Mouse (Mus musculus): ENCODE measurements around the gene Cdyl. TPM values are rescaled to one million over a fixed set of nuclear protein-coding genes. Genes with fewer than 3 reads are reported as not detected.

Gene Cdyl
- polyA plus RNA-seq, 1 experiment from 2014 or later = 11.9 TPM

DNA sequence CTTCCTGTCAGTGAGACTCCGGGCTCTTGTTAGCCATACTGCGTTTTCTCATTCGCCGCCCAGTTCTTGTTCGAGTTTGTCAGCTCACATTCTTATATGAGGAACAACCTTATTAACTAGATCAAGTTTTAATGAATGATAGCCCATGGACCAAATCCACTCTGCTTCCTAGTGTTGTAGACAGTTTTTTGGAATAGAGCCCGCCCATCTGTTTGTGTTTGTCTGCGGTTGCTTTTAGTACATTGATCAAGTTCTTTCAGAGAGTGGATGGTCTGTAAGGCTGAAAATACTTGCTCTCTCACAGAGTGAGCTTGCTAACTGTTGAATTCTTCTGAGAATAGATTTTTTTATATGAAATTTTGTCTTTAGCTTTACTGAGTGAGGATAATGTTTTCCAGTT is 116.5 kb downstream of the Cdyl start:
- Histone ChIP-seq H3K27ac (replicated peaks) (no peak overlapping the region), H3K4me3 (no peak overlapping the region), H3K36me3 (no peaks in the 10 kb centered on the region), H3K4me1 (peaks cover 3% of the 10 kb centered on the region; the same call in 1 of the 2 replicates), H3K27me3 (ENCODE audit: low read depth, poor library complexity, severe bottlenecking) (no peaks in the 10 kb centered on the region), H3K9me3 (replicated peaks) (no peaks in the 10 kb centered on the region)
- WGBS = 97% methylated on average over 7 of the region's 7 CpGs
- no peak for DNase-seq (ENCODE audit: low spot score)

GRCm38 (mm10) chr13:35780714-35781113 is 121.1 kb downstream of the Cdyl start:
- H3K36me3 ChIP-seq = no peaks in the 10 kb centered on the region
- no peaks in the 10 kb centered on the region for H3K9me3 ChIP-seq (replicated peaks)
- no peak overlapping the region for H3K27ac ChIP-seq (replicated peaks)
- 80% methylated on average over 3 of the region's 3 CpGs for WGBS
- DNase-seq (ENCODE audit: low spot score) = no peak
- no peaks in the 10 kb centered on the region for H3K4me1 ChIP-seq
- H3K4me3 ChIP-seq = no peak overlapping the region
- no peaks in the 10 kb centered on the region for H3K27me3 ChIP-seq (ENCODE audit: low read depth, poor library complexity, severe bottlenecking)

- H3K4me3 ChIP-seq = no peak overlapping the region
- no peaks in the 10 kb centered on the region for H3K36me3 ChIP-seq
- no peak overlapping the region for H3K27ac ChIP-seq (replicated peaks)
- WGBS = 85% methylated on average over 3 of the region's 3 CpGs
- no peak for DNase-seq (ENCODE audit: low spot score)
- H3K27me3 ChIP-seq (ENCODE audit: low read depth, poor library complexity, severe bottlenecking) = no peaks in the 10 kb centered on the region
- H3K9me3 ChIP-seq (replicated peaks) = no peaks in the 10 kb centered on the region
- H3K4me1 ChIP-seq = no peaks in the 10 kb centered on the region
Observed at GRCm38 (mm10) chr13:35781755-35782154, 122.1 kb downstream of the Cdyl start.

DNA sequence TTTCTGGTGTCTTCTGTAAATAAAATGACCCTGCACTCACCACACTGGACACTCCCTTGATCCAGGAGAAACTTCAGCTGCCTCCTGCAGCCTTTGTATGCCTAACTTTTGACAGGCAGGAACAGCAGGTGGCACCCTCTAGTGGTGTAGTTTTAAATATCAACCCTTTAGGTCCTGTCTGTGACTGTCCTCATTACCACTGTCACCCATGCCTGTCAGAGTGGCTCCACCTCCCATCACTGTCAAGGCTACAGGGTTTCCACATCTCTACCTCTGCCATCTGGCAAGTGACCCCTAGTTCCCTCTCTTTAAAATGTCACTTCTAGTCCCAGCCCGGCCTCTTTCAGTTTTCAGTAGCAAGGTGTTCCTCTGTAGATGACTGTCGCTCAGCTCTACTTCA is 123.3 kb downstream of the Cdyl start:
- H3K9me3 ChIP-seq (replicated peaks) = no peaks in the 10 kb centered on the region
- no peaks in the 10 kb centered on the region for H3K36me3 ChIP-seq
- H3K4me3 ChIP-seq = no peak overlapping the region
- H3K4me1 ChIP-seq = no peaks in the 10 kb centered on the region
- no peak overlapping the region for H3K27ac ChIP-seq (replicated peaks)
- H3K27me3 ChIP-seq (ENCODE audit: low read depth, poor library complexity, severe bottlenecking) = no peaks in the 10 kb centered on the region
- no peak for DNase-seq (ENCODE audit: low spot score)
- 89% methylated on average over 2 of the region's 2 CpGs for WGBS

GRCm38 (mm10) chr13:35783576-35783975 is 123.9 kb downstream of the Cdyl start:
- no peak for DNase-seq (ENCODE audit: low spot score)
- Histone ChIP-seq H3K9me3 (replicated peaks) (no peaks in the 10 kb centered on the region), H3K27me3 (ENCODE audit: low read depth, poor library complexity, severe bottlenecking) (no peaks in the 10 kb centered on the region), H3K36me3 (no peaks in the 10 kb centered on the region), H3K4me1 (no peaks in the 10 kb centered on the region), H3K27ac (replicated peaks) (no peak overlapping the region), H3K4me3 (no peak overlapping the region)
- WGBS = 89% methylated on average over 6 of the region's 6 CpGs

DNA sequence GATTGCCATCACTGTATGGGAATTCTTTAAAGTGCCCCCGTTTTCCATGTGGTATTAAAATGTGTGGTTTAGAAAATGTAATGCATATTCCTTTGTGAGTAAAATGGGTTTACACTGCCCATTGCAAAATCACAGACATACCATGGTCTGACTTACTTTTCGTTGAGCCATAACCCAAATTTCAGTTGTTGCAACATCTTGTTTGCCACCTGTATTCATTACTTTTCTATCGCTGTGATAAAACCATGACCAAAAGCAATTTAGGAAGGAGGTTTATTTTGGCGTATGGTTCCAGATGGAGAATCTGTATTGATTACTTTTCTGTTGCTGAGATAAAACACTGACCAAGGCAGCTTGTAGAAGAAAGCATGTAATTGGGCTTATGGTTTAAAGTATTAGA is 124.6 kb downstream of the Cdyl start:
- Histone ChIP-seq H3K4me3 (no peak overlapping the region), H3K27me3 (ENCODE audit: low read depth, poor library complexity, severe bottlenecking) (no peaks in the 10 kb centered on the region), H3K27ac (replicated peaks) (no peak overlapping the region), H3K4me1 (no peaks in the 10 kb centered on the region), H3K36me3 (no peaks in the 10 kb centered on the region), H3K9me3 (replicated peaks) (no peaks in the 10 kb centered on the region)
- no peak for DNase-seq (ENCODE audit: low spot score)
- WGBS = 90% methylated on average over 4 of the region's 4 CpGs

DNA sequence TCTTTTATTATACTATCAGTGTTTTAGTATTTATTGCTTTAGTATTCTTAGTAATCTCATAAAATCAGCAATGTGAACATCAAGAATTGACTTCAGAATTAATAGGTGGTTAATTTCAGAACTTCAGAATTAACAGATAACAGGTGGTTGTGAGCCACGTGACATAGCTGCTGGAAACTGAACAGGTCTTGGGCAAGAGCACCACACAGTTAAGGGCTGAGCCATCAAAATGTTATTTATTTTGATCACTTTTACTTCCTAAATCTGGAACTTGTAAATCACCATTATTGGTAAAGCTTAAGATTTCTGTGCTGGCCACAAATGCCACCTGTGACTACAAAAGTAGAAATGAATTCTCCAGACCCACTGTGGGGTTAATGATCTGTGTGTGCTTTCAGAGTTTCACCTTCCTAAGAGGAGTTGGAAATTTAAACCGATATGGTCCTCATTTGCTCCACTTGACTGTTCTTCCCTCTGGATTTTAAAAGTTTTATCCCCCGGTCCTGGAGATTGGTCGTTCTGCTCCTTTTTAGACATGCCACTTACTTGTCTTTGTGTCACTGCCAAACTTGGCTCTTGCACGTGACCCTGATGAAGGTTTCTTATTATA is 125.8 kb downstream of the Cdyl start:
- Histone ChIP-seq H3K27me3 (ENCODE audit: low read depth, poor library complexity, severe bottlenecking) (no peaks in the 10 kb centered on the region), H3K4me3 (no peak overlapping the region), H3K36me3 (no peaks in the 10 kb centered on the region), H3K4me1 (peaks cover 8% of the 10 kb centered on the region), H3K9me3 (replicated peaks) (no peaks in the 10 kb centered on the region), H3K27ac (replicated peaks) (no peak overlapping the region)
- WGBS = 95% methylated on average over 5 of the region's 5 CpGs
- DNase-seq (ENCODE audit: low spot score) = no peak

GRCm38 (mm10) chr13:35786726-35787399 is 127.2 kb downstream of the Cdyl start:
- H3K9me3 ChIP-seq (replicated peaks) = no peaks in the 10 kb centered on the region
- H3K27ac ChIP-seq (replicated peaks) = no peak overlapping the region
- no peak for DNase-seq (ENCODE audit: low spot score)
- no peak overlapping the region for H3K4me3 ChIP-seq
- H3K27me3 ChIP-seq (ENCODE audit: low read depth, poor library complexity, severe bottlenecking) = no peaks in the 10 kb centered on the region
- 95% methylated on average over 6 of the region's 6 CpGs for WGBS
- H3K4me1 ChIP-seq = peaks cover 11% of the 10 kb centered on the region
- H3K36me3 ChIP-seq = no peaks in the 10 kb centered on the region

- DNase-seq (ENCODE audit: low spot score) = no peak
- Histone ChIP-seq H3K9me3 (replicated peaks) (no peaks in the 10 kb centered on the region), H3K4me3 (no peak overlapping the region), H3K36me3 (no peaks in the 10 kb centered on the region), H3K4me1 (peaks cover 11% of the 10 kb centered on the region), H3K27me3 (ENCODE audit: low read depth, poor library complexity, severe bottlenecking) (no peaks in the 10 kb centered on the region), H3K27ac (replicated peaks) (no peak overlapping the region)
- 83% methylated on average over 4 of the region's 4 CpGs for WGBS
Observed at GRCm38 (mm10) chr13:35789577-35789976, 129.9 kb downstream of the Cdyl start.

DNA sequence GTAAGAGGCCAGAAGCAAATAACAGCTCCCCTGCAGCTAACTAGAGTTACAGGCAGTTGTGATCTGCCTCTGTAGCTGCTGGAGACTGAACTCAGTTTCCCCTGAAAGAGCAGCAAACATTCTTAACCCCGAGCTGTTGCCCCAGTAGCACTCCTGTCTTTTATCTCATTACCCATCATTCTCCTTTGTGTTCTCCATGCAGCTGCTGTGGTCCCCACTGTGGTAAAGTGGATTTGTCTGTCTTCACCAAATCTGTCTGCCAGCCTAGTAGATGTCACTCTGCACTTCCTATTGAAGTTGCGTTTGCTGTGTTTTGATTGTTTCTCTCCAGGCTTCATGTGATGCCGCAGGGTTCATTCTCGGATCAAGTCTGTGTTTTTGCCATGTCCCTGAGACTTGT is 130.8 kb downstream of the Cdyl start:
- DNase-seq (ENCODE audit: low spot score) = no peak
- WGBS = 73% methylated on average over 4 of the region's 4 CpGs
- no peak overlapping the region for H3K4me3 ChIP-seq

GRCm38 (mm10) chr13:35794309-35794708 is 134.7 kb downstream of the Cdyl start:
- Histone ChIP-seq H3K36me3 (no peaks in the 10 kb centered on the region), H3K9me3 (replicated peaks) (no peaks in the 10 kb centered on the region), H3K4me3 (no peak overlapping the region), H3K27me3 (ENCODE audit: low read depth, poor library complexity, severe bottlenecking) (no peaks in the 10 kb centered on the region), H3K27ac (replicated peaks) (no peak overlapping the region), H3K4me1 (peaks cover 22% of the 10 kb centered on the region)
- 77% methylated on average over 7 of the region's 7 CpGs for WGBS
- no peak for DNase-seq (ENCODE audit: low spot score)

More for the DNA sequence above, 130.8 kb downstream of the Cdyl start:
- no peaks in the 10 kb centered on the region for H3K36me3 ChIP-seq
- H3K27me3 ChIP-seq (ENCODE audit: low read depth, poor library complexity, severe bottlenecking) = no peaks in the 10 kb centered on the region
- H3K9me3 ChIP-seq (replicated peaks) = no peaks in the 10 kb centered on the region
- H3K27ac ChIP-seq (replicated peaks) = no peak overlapping the region
- H3K4me1 ChIP-seq = peaks cover 14% of the 10 kb centered on the region

GRCm38 (mm10) chr13:35794774-35795173 is 135.1 kb downstream of the Cdyl start:
- H3K4me3 ChIP-seq = no peak overlapping the region
- H3K27ac ChIP-seq (replicated peaks) = no peak overlapping the region
- DNase-seq (ENCODE audit: low spot score) = no peak
- H3K9me3 ChIP-seq (replicated peaks) = no peaks in the 10 kb centered on the region
- no peaks in the 10 kb centered on the region for H3K36me3 ChIP-seq
- 85% methylated on average over 4 of the region's 4 CpGs for WGBS
- H3K27me3 ChIP-seq (ENCODE audit: low read depth, poor library complexity, severe bottlenecking) = no peaks in the 10 kb centered on the region
- peaks cover 20% of the 10 kb centered on the region for H3K4me1 ChIP-seq

DNA sequence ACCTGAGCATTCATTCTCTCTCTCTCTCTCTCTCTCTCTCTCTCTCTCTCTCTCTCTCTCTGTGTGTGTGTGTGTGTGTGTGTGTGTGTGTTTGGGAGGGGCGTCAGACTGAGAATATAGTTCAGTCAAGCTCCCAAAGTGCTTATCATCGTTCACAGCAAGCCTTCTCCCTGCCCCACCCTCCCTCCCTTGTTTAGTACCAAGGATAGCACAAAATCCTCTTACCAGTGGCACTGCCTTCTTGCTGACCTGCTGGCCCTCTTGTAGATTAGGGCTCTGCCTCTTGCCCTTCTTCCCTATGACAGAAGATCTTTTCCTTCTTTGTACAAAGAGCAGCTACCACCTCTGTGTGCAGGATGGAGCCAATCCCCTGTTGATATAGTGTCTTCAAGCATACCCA is 136.3 kb downstream of the Cdyl start:
- no peak for DNase-seq (ENCODE audit: low spot score)
- Histone ChIP-seq H3K9me3 (replicated peaks) (no peaks in the 10 kb centered on the region), H3K4me3 (no peak overlapping the region), H3K4me1 (peaks cover 12% of the 10 kb centered on the region), H3K27ac (replicated peaks) (no peak overlapping the region), H3K36me3 (no peaks in the 10 kb centered on the region), H3K27me3 (ENCODE audit: low read depth, poor library complexity, severe bottlenecking) (no peaks in the 10 kb centered on the region)
- WGBS = 56% methylated on average over 2 of the region's 2 CpGs

Data from midbrain, embryonic 10.5 days (tissue).